21 mouse cellular contexts compared by ENCODE assay signal in the genomic region with DNA sequence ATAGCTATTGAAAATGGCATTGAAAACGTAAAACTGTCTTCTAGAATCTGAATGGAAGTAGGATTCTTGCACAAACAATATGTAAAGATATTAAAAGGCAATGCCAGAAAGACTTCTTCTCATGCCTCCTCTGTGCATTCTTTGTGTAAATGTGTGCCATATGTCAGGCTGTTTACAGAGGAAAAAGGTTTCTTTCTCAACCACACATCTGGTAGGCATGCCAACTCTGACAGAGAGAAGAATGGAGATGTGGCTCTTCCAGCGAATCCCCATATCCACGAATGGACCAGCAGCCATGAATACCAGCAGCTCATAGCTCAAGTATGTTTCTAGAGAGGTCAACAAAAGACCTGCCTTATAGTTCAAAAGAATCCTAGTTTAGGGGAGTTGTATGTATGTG.
A peak's percentile ranks its signal among the peaks of the same experiment; 100 is the strongest.
DNase-seq lines count a peak whose midpoint lies in the region; ATAC-seq and TF ChIP-seq lines count a peak whose summit lies in the region.
"Had no signal": no experiment of that assay in that cellular context is flagged by ENCODE, and none has a peak within 500 bp of the region (broad histone marks: within the 10 kb centered on the region; RNA-seq: fewer than 3 reads in every experiment).

No protein-coding gene starts in this region.

- no peaks in the 10 kb centered on the region for H3K36me3 ChIP-seq in embryonic facial prominence, embryonic 13.5 days
- H3K36me3 ChIP-seq in embryonic facial prominence, embryonic 10.5 days (replicated peaks), result no peaks in the 10 kb centered on the region
- no peaks in the 10 kb centered on the region for H3K36me3 ChIP-seq in embryonic facial prominence, embryonic 14.5 days (ENCODE audit: control insufficient read depth, insufficient read depth, low read length)
- H3K36me3 ChIP-seq: G1E had no signal

- TF ChIP-seq CTCF in layer of hippocampus, adult 2 months (conservative IDR thresholded peaks at IDR 0.05), result no peak

- no peak overlapping the region for H3K4me3 ChIP-seq in embryonic facial prominence, embryonic 13.5 days
- no peak overlapping the region for H3K4me3 ChIP-seq in embryonic facial prominence, embryonic 10.5 days
- H3K4me3 ChIP-seq in embryonic facial prominence, embryonic 14.5 days (ENCODE audit: low read depth, low read length), result no peak overlapping the region
- H3K4me3 ChIP-seq in layer of hippocampus, adult 2 months, result no peak overlapping the region
- H3K4me3 ChIP-seq: forebrain, embryonic 13.5 days had no signal

- DNase-seq in embryonic facial prominence, embryonic 10.5 days (ENCODE audit: low spot score), result no peak
- DNase-seq in 3T3-L1 (ENCODE audit: low read depth, low spot score) (peak; percentile 49), NIH3T3 (ENCODE audit: low read depth) (peak; percentile 38)
- DNase-seq in embryonic facial prominence, embryonic 14.5 days (ENCODE audit: low spot score), result peak; percentile 61
- no peak for DNase-seq in layer of hippocampus, adult 2 months (ENCODE audit: low spot score in 2 of 2)
- no peak for DNase-seq in lung, postnatal 4 days
- no peak for DNase-seq in left cerebral cortex, postnatal 4 days
- DNase-seq: adrenal gland, adult 8-10 months; adrenal gland, postnatal 14 days; adrenal gland, postnatal 36 days; B cell, adult 2 months; cerebellum, adult 11-12 months; cerebellum, adult 2 months; cerebellum, adult 9-10 months; cerebellum, postnatal 10 days; cerebellum, postnatal 25 days had no signal

- intact Hi-C loops in left cerebral cortex, postnatal 4 days (cut with DNase I), result no loop called here

- ATAC-seq in embryonic facial prominence, embryonic 13.5 days (ENCODE audit: insufficient number of reproducible peaks, insufficient read depth, low FRiP score, low TSS enrichment, low read depth), result no peak
- no peak for ATAC-seq in embryonic facial prominence, embryonic 14.5 days (ENCODE audit: low read depth)
- ATAC-seq: CD4-positive, CD25-positive, alpha-beta regulatory T cell, adult 4 months; forebrain, embryonic 13.5 days; forebrain, embryonic 16.5 days had no signal

- peak overlapping the region; percentile 52 for H3K27ac ChIP-seq in embryonic facial prominence, embryonic 13.5 days
- no peak overlapping the region for H3K27ac ChIP-seq in embryonic facial prominence, embryonic 10.5 days (replicated peaks)
- no peak overlapping the region; the same call in 1 of the 2 replicates for H3K27ac ChIP-seq in embryonic facial prominence, embryonic 14.5 days (replicated peaks; ENCODE audit: low read depth, low read length)
- H3K27ac ChIP-seq in layer of hippocampus, adult 2 months, result no peak overlapping the region
- H3K27ac ChIP-seq: forebrain, embryonic 13.5 days had no signal

- no peaks in the 10 kb centered on the region for H3K9me3 ChIP-seq in embryonic facial prominence, embryonic 13.5 days
- no peaks in the 10 kb centered on the region for H3K9me3 ChIP-seq in embryonic facial prominence, embryonic 10.5 days
- no peaks in the 10 kb centered on the region for H3K9me3 ChIP-seq in embryonic facial prominence, embryonic 14.5 days (ENCODE audit: control insufficient read depth, low read length)
- H3K9me3 ChIP-seq: forebrain, embryonic 13.5 days; G1E had no signal

- WGBS in embryonic facial prominence, embryonic 13.5 days, result 37% methylated on average over 3 of the region's 3 CpGs
- WGBS in embryonic facial prominence, embryonic 10.5 days, result 76% methylated on average over 3 of the region's 3 CpGs
- 59% methylated on average over 3 of the region's 3 CpGs for WGBS in embryonic facial prominence, embryonic 14.5 days

- no peaks in the 10 kb centered on the region for H3K27me3 ChIP-seq in embryonic facial prominence, embryonic 13.5 days
- no peaks in the 10 kb centered on the region for H3K27me3 ChIP-seq in embryonic facial prominence, embryonic 10.5 days (replicated peaks; ENCODE audit: low read depth, poor library complexity, severe bottlenecking)
- no peaks in the 10 kb centered on the region for H3K27me3 ChIP-seq in embryonic facial prominence, embryonic 14.5 days (replicated peaks; ENCODE audit: control insufficient read depth, insufficient read depth, low read length)
- H3K27me3 ChIP-seq: forebrain, embryonic 13.5 days had no signal

- no peak overlapping the region for H3K9ac ChIP-seq in embryonic facial prominence, embryonic 13.5 days
- H3K9ac ChIP-seq in embryonic facial prominence, embryonic 14.5 days (ENCODE audit: low read depth, low read length), result no peak overlapping the region
- H3K9ac ChIP-seq: forebrain, embryonic 13.5 days had no signal

- H3K4me2 ChIP-seq in embryonic facial prominence, embryonic 13.5 days, result no peak overlapping the region
- no peak overlapping the region for H3K4me2 ChIP-seq in embryonic facial prominence, embryonic 14.5 days (ENCODE audit: low read depth, low read length)
- H3K4me2 ChIP-seq: forebrain, embryonic 13.5 days had no signal

- H3K4me1 ChIP-seq in embryonic facial prominence, embryonic 13.5 days, result no peaks in the 10 kb centered on the region
- H3K4me1 ChIP-seq in embryonic facial prominence, embryonic 10.5 days, result no peaks in the 10 kb centered on the region
- H3K4me1 ChIP-seq in embryonic facial prominence, embryonic 14.5 days (ENCODE audit: control insufficient read depth, insufficient read depth, low read length), result no peaks in the 10 kb centered on the region
- H3K4me1 ChIP-seq: forebrain, embryonic 13.5 days had no signal

Comparison
In these comparisons a context has a peak if more than half of its experiments do, and no peak if none do; other contexts are left out.
1. DNase-seq: peak in 3T3-L1 (single experiment), NIH3T3 (single experiment) and embryonic facial prominence, embryonic 14.5 days (single experiment); none in embryonic facial prominence, embryonic 10.5 days (single experiment), layer of hippocampus, adult 2 months (0 of 2), lung, postnatal 4 days (0 of 2) and left cerebral cortex, postnatal 4 days (single experiment).